Mouse (Mus musculus) E14TG2a.4 (cell line): ENCODE results near the gene Mark1.
A peak's percentile ranks its signal among the peaks of the same experiment; 100 is the strongest.

Source experiments
- H3K27me3 ChIP-seq: 2 replicates; pipeline ENCODE4 v1.6.1; 2014; ENCODE audit warnings: low read length, control low read depth; ENCODE audit not compliant: insufficient read depth
- H3K36me3 ChIP-seq: 2 replicates; pipeline ENCODE4 v1.6.1; 2014; ENCODE audit warnings: low read length, control low read depth; ENCODE audit not compliant: insufficient read depth
- H3K4me1 ChIP-seq: replicated peaks from 2 replicates; pipeline ENCODE4 v1.6.1; 2014; ENCODE audit warnings: low read depth, low read length, control low read depth
- H3K4me3 ChIP-seq: replicated peaks from 2 replicates; pipeline ENCODE4 v1.5.1; 2014; ENCODE audit warnings: mild to moderate bottlenecking, low read length
- H3K9me3 ChIP-seq: 2 replicates; pipeline ENCODE4 v1.6.1; 2014; ENCODE audit warnings: low read length, control low read depth
- CTCF ChIP-seq: conservative IDR thresholded peaks from 2 replicates; pipeline ENCODE4 v1.5.1; 2014; ENCODE audit warnings: low read length
- NANOG ChIP-seq: IDR thresholded peaks from 2 replicates; pipeline ENCODE4 v1.6.1; 2014; ENCODE audit warnings: borderline replicate concordance, low read length, mixed read lengths
- POU5F1 ChIP-seq: IDR thresholded peaks from 2 replicates; pipeline ENCODE4 v1.6.1; 2014; ENCODE audit warnings: low read length, borderline replicate concordance

The Mark1 gene

DNA sequence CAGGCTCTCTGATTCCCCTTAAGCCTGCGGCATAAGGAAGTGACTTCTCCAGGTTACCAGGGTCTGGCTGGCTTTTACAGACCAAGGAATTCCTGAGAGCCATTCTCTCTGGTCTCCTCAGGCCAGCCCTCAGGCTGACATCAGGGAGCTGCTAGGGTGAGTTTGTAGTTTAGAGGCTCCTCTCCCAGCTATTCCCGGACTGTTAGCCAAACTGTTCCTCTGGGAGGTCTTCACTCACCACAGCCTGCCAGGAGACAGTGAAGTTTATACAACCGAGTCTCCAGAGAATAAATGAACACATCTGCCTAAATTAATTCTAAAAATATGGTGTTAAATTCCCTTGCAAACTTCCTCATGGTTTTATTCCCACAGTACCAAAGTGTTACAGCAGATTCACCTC is 15.6 kb downstream of the Mark1 start:
- H3K9me3 ChIP-seq: no peaks in the 10 kb centered on the region
- TF ChIP-seq POU5F1 (no peak), CTCF (no peak), NANOG (no peak)
- no peaks in the 10 kb centered on the region for H3K27me3 ChIP-seq
- H3K36me3 ChIP-seq: no peaks in the 10 kb centered on the region
- peaks cover 12% of the 10 kb centered on the region for H3K4me1 ChIP-seq
- no peak overlapping the region for H3K4me3 ChIP-seq

DNA sequence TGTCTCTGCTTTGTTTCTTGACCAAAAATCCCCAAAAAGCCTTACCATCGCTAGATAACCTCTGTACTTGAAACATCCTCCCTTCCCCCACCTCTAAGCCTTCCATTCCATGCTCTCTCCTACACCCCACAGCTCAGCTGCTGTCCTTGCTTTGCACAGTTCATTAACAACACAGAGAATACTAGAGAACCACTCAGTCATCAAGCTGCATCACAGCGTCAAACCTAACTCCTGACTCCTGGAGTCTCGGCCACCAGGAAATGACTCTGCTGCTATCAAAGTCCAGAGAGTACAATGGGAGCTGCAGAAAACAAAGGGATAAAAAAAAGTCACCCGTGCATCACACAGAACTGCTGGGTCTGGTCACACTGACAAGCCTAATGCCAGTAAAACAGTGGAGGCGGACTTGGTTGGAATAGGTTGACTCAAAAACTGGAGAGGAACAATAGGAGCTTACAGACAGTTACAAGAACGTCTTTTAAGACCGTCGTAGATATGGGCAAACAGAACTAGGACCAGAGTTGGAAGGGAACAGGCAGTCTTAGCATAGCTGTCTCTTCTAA is 27.1 kb downstream of the Mark1 start:
- no peak for TF ChIP-seq CTCF
- TF ChIP-seq POU5F1: no peak
- peak; percentile 60; the same call in 1 of the 2 replicates for TF ChIP-seq NANOG
- Histone ChIP-seq H3K4me3 (no peak overlapping the region), H3K36me3 (no peaks in the 10 kb centered on the region), H3K27me3 (no peaks in the 10 kb centered on the region), H3K9me3 (no peaks in the 10 kb centered on the region), H3K4me1 (peaks cover 42% of the 10 kb centered on the region)

- TF ChIP-seq NANOG (no peak), CTCF (no peak), POU5F1 (no peak)
- no peaks in the 10 kb centered on the region for H3K9me3 ChIP-seq
- H3K27me3 ChIP-seq: no peaks in the 10 kb centered on the region
- H3K4me3 ChIP-seq: no peak overlapping the region
- H3K36me3 ChIP-seq: no peaks in the 10 kb centered on the region
- H3K4me1 ChIP-seq: peaks cover 44% of the 10 kb centered on the region
Measured at GRCm38 (mm10) chr1:184969374-184969773, 30.0 kb downstream of the Mark1 start.

DNA sequence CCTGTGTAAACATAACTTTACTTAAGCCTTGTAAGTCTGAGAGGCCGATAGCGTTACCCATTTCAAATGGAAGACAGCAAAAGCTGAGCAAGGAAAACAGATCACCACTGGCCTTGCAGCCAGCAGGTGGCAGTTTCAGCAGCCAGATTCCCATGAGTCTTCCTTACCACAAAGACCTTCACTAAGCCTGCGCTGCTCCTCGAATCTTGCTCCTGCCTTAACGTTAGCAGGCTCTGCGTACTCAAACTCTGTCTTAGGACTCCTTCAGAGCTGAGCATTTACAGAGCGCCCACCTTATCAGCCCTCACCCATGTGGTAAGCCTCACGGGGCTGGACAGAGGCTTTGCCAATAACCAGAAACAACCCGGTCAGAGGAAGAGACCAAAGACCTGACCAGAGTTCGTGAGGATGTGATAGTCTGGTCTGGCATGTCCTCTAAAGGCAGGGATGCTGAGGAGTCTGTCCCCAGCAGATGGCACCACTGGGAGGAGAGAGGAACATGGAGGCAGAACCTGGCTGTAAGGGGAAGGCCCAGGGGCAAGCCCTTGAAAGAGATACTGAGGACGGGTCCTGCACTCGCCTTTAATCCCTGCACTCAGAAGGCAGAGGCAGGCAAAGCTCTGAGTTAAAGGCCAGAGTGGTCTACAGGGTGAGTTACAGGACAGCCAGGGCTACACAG is 33.5 kb downstream of the Mark1 start:
- H3K36me3 ChIP-seq: no peaks in the 10 kb centered on the region
- no peak overlapping the region for H3K4me3 ChIP-seq
- H3K4me1 ChIP-seq: peaks cover 19% of the 10 kb centered on the region
- TF ChIP-seq POU5F1 (no peak), NANOG (no peak), CTCF (peak; percentile 25)
- H3K27me3 ChIP-seq: no peaks in the 10 kb centered on the region; the same call in 1 of the 2 replicates
- no peaks in the 10 kb centered on the region for H3K9me3 ChIP-seq

DNA sequence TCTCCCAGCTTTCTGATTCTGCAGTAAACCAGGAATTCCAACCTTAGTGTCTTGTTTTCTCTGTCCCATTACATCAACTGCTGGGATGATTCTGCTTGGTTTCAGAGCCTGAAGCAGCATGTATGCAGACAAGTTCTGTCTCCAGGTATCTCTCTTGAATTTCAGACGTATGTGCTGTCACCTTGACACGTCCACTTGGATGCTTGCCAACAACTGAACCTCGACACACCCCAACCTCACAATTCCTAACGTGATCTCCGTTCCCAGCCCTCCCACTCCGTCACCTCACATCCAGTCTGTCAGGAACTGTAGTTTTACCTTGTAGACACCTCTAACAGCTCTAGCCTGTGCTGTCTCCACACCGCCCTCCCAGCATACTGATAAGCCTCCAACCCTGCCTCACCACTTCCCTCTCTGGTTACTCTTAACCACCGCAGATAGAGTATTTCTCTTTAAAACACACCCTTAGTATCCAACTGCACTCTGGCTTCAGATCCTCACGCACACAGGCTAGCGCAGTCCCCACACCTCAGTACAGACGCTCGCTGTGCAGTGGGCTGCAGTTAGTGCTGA is 36.2 kb downstream of the Mark1 start:
- no peaks in the 10 kb centered on the region for H3K36me3 ChIP-seq
- TF ChIP-seq POU5F1: no peak
- no peak for TF ChIP-seq CTCF
- H3K9me3 ChIP-seq: no peaks in the 10 kb centered on the region
- no peak overlapping the region for H3K4me3 ChIP-seq
- H3K27me3 ChIP-seq: no peaks in the 10 kb centered on the region; the same call in 1 of the 2 replicates
- H3K4me1 ChIP-seq: peaks cover 14% of the 10 kb centered on the region

- TF ChIP-seq CTCF: no peak
- TF ChIP-seq NANOG: no peak
- TF ChIP-seq POU5F1: no peak
- H3K4me3 ChIP-seq: no peak overlapping the region
- H3K4me1 ChIP-seq: peaks cover 8% of the 10 kb centered on the region; the same call in 1 of the 2 replicates
- H3K36me3 ChIP-seq: no peaks in the 10 kb centered on the region
- H3K9me3 ChIP-seq: no peaks in the 10 kb centered on the region
- no peaks in the 10 kb centered on the region; the same call in 1 of the 2 replicates for H3K27me3 ChIP-seq
Measured at GRCm38 (mm10) chr1:184961853-184962252, 37.5 kb downstream of the Mark1 start.

DNA sequence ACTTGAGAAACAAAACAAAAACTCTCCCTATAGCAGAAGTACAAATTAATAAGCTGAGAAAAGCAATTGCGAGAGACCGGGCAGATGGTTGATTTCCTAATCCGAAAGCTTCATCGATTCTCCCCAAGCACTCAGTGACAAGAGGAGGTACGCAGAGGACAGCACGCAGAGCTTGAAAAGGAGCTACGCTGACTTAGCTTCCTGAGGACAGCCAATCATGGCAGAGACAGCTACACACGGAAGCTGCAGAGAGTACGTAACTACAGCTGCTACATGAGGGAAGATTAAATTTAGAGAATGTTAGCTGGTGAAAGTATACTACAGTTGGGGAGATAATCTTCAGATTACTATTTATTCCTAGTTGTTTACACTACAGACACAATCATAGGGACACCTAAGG is 40.6 kb downstream of the Mark1 start:
- no peak overlapping the region for H3K4me3 ChIP-seq
- no peaks in the 10 kb centered on the region for H3K9me3 ChIP-seq
- peaks cover 3% of the 10 kb centered on the region; the same call in 1 of the 2 replicates for H3K4me1 ChIP-seq
- no peaks in the 10 kb centered on the region for H3K36me3 ChIP-seq
- no peak for TF ChIP-seq CTCF
- TF ChIP-seq NANOG: no peak
- TF ChIP-seq POU5F1: no peak
- H3K27me3 ChIP-seq: no peaks in the 10 kb centered on the region; the same call in 1 of the 2 replicates

DNA sequence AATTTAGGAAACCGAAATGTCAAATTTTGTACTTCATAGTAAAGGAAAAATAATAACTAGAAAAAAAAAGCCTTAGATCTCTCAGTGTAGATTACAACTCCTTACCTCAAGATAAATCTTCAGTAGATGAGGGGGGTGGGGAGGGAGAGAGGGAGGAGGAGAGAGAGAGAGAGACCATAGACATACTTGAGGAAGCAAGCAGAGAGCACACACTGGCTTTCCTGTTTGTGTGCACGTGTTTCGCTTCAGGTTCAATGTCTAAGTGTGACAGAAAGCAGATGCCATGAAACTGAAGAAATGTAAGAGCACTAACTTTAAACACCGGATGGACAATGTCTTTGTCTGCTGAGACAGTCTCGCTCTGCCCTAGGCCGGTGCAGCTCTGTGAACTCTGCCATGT is 41.0 kb downstream of the Mark1 start:
- TF ChIP-seq NANOG (no peak), CTCF (no peak), POU5F1 (no peak)
- Histone ChIP-seq H3K4me3 (no peak overlapping the region), H3K27me3 (no peaks in the 10 kb centered on the region; the same call in 1 of the 2 replicates), H3K9me3 (no peaks in the 10 kb centered on the region), H3K4me1 (0 out of 2 replicates have a peak, but pooled peaks cover under 1% of the 10 kb centered on the region), H3K36me3 (no peaks in the 10 kb centered on the region)

DNA sequence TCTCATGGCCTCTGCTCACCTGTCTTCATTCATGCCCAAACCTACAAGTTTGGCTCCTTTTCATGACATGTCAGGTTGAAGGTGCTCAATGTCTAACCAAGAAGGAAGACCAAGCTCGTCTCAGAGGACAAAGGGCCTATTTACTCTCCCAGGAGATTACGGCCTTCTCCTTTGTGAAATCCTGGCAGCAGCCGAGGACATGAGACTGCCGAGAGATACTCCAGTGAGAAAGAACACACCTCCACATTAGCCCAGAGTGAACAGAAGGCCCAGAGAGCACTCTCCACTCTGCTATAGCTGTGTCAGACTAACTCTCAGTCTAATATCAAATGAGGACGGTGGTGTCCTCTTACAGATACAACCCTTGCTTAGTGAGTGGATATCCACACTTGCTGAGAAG is 47.6 kb downstream of the Mark1 start:
- Histone ChIP-seq H3K4me1 (no peaks in the 10 kb centered on the region), H3K36me3 (no peaks in the 10 kb centered on the region), H3K27me3 (no peaks in the 10 kb centered on the region), H3K4me3 (no peak overlapping the region), H3K9me3 (no peaks in the 10 kb centered on the region)
- TF ChIP-seq NANOG (no peak), POU5F1 (no peak)
